ENCODE assay signal across 10 mouse cellular contexts in genomic region chr8:71679116-71679515, GRCm38 (mm10). TPM values are rescaled to one million over a fixed set of nuclear protein-coding genes. Genes with fewer than 3 reads are reported as not detected.
A peak's percentile ranks its signal among the peaks of the same experiment; 100 is the strongest.
DNase-seq lines count a peak whose midpoint lies in the region; ATAC-seq lines count a peak whose summit lies in the region.
"Had no signal": no experiment of that assay in that cellular context is flagged by ENCODE, and none has a peak within 500 bp of the region (broad histone marks: within the 10 kb centered on the region; RNA-seq: fewer than 3 reads in every experiment).

No protein-coding gene starts in this region.

- ATAC-seq in hindbrain, embryonic 11.5 days (ENCODE audit: low FRiP score) = no peak

- H3K4me1 ChIP-seq in heart, embryonic 10.5 days = peaks cover 42% of the 10 kb centered on the region
- H3K4me1 ChIP-seq in hindbrain, embryonic 11.5 days (replicated peaks; ENCODE audit: control insufficient read depth, insufficient read depth, low read length) = no peaks in the 10 kb centered on the region
- peaks cover 30% of the 10 kb centered on the region for H3K4me1 ChIP-seq in midbrain, embryonic 10.5 days

- no peaks in the 10 kb centered on the region for H3K36me3 ChIP-seq in heart, embryonic 10.5 days
- no peaks in the 10 kb centered on the region for H3K36me3 ChIP-seq in hindbrain, embryonic 11.5 days (ENCODE audit: control insufficient read depth, insufficient read depth, low read length)
- H3K36me3 ChIP-seq in midbrain, embryonic 10.5 days = no peaks in the 10 kb centered on the region

- no peak overlapping the region for H3K9ac ChIP-seq in hindbrain, embryonic 11.5 days (ENCODE audit: low read depth, low read length)
- H3K9ac ChIP-seq: liver, embryonic 14.5 days had no signal

- DNase-seq in heart, embryonic 10.5 days (ENCODE audit: low spot score) = no peak
- no peak for DNase-seq in heart, postnatal 4 days
- DNase-seq in cerebellum, adult 9-11 months = peak; percentile 61
- no peak for DNase-seq in hindbrain, embryonic 11.5 days (ENCODE audit: low spot score)
- no peak for DNase-seq in midbrain, embryonic 10.5 days (ENCODE audit: low spot score)
- no peak for DNase-seq in left cerebral cortex, postnatal 14 days (ENCODE audit: low spot score in 2 of 2)
- DNase-seq in embryo, embryonic 11 days = no peak
- no peak for DNase-seq in embryo, embryonic 10 days (ENCODE audit: low spot score)
- DNase-seq: retina, postnatal 1 day had no signal

- 0 out of 2 replicates have a peak overlapping the region, but pooled peaks have one; percentile 52 for H3K27ac ChIP-seq in heart, embryonic 10.5 days
- no peak overlapping the region for H3K27ac ChIP-seq in hindbrain, embryonic 11.5 days (ENCODE audit: low read depth, low read length)
- H3K27ac ChIP-seq in midbrain, embryonic 10.5 days (replicated peaks) = no peak overlapping the region
- H3K27ac ChIP-seq: liver, embryonic 14.5 days had no signal

- intact Hi-C loops in left cerebral cortex, postnatal 14 days (cut with DNase I) = no loop called here

- 0 out of 2 replicates have a peak, but pooled peaks cover 2% of the 10 kb centered on the region for H3K9me3 ChIP-seq in heart, embryonic 10.5 days
- no peaks in the 10 kb centered on the region for H3K9me3 ChIP-seq in hindbrain, embryonic 11.5 days (ENCODE audit: control insufficient read depth, low read length)
- 0 out of 2 replicates have a peak, but pooled peaks cover 5% of the 10 kb centered on the region for H3K9me3 ChIP-seq in midbrain, embryonic 10.5 days (replicated peaks)

- WGBS in heart, embryonic 10.5 days = 16% methylated on average over 16 of the region's 16 CpGs
- 9% methylated on average over 16 of the region's 16 CpGs for WGBS in hindbrain, embryonic 11.5 days
- WGBS in midbrain, embryonic 10.5 days = 13% methylated on average over 16 of the region's 16 CpGs

- H3K4me3 ChIP-seq in heart, embryonic 10.5 days = peak overlapping the region; percentile 55
- H3K4me3 ChIP-seq in hindbrain, embryonic 11.5 days (ENCODE audit: low read depth, low read length) = peak overlapping the region; percentile 12; the same call in 1 of the 2 replicates
- peak overlapping the region; percentile 47 for H3K4me3 ChIP-seq in midbrain, embryonic 10.5 days

- peak overlapping the region; percentile 24 for H3K4me2 ChIP-seq in hindbrain, embryonic 11.5 days (replicated peaks; ENCODE audit: low read depth, low read length)

- H3K27me3 ChIP-seq in heart, embryonic 10.5 days (ENCODE audit: insufficient read depth, poor library complexity, severe bottlenecking) = peaks cover 85% of the 10 kb centered on the region
- H3K27me3 ChIP-seq in hindbrain, embryonic 11.5 days (ENCODE audit: control insufficient read depth, insufficient read depth, low read length) = peaks cover 89% of the 10 kb centered on the region
- peaks cover 94% of the 10 kb centered on the region for H3K27me3 ChIP-seq in midbrain, embryonic 10.5 days (ENCODE audit: low read depth, poor library complexity, severe bottlenecking)

RNA-seq across cellular contexts. Expression of gene Jak3, which starts 3.0 kb away (rescaled TPM):
- 6.7 and 9.7 TPM in 2 replicates for polyA plus RNA-seq in heart, embryonic 10.5 days (2016; fragmentation: Nextera tagmentation; extraction: Ambion mirVana)
- total RNA-seq in heart, postnatal 4 days (2021) = 10 to 100 TPM; 15.8 TPM
- 0.99 and 1.4 TPM in 2 replicates for polyA plus RNA-seq in hindbrain, embryonic 11.5 days (2014; fragmentation: Nextera tagmentation; extraction: Ambion mirVana)
- 2.8 and 3.7 TPM in 2 replicates for polyA plus RNA-seq in midbrain, embryonic 10.5 days (2016; fragmentation: Nextera tagmentation; extraction: Ambion mirVana)
- 1 to 10 TPM; 5.6 to 6.4 TPM for total RNA-seq in left cerebral cortex, postnatal 14 days (2021)

RNA-seq across cellular contexts. Expression of gene Unc13a, which starts 7.6 kb away (rescaled TPM):
- polyA plus RNA-seq in heart, embryonic 10.5 days (2016; fragmentation: Nextera tagmentation; extraction: Ambion mirVana) = 0.31 and 0.48 TPM in 2 replicates
- total RNA-seq in heart, postnatal 4 days (2021) = 1 to 10 TPM; 1.3 to 1.4 TPM
- polyA plus RNA-seq in hindbrain, embryonic 11.5 days (2014; fragmentation: Nextera tagmentation; extraction: Ambion mirVana) = 7.3 and 9.1 TPM in 2 replicates
- polyA plus RNA-seq in midbrain, embryonic 10.5 days (2016; fragmentation: Nextera tagmentation; extraction: Ambion mirVana) = 4.6 and 8.1 TPM in 2 replicates
- total RNA-seq in left cerebral cortex, postnatal 14 days (2021) = 100 to 1,000 TPM; 299 to 337 TPM

RNA-seq across cellular contexts. Expression of gene Insl3, which starts 9.9 kb away (rescaled TPM):
- polyA plus RNA-seq in heart, embryonic 10.5 days (2016; fragmentation: Nextera tagmentation; extraction: Ambion mirVana) = 0.99 and 1.5 TPM in 2 replicates
- 1 to 10 TPM; 6.6 to 6.9 TPM for total RNA-seq in heart, postnatal 4 days (2021)
- 0.35 and 0.37 TPM in 2 replicates for polyA plus RNA-seq in hindbrain, embryonic 11.5 days (2014; fragmentation: Nextera tagmentation; extraction: Ambion mirVana)
- polyA plus RNA-seq in midbrain, embryonic 10.5 days (2016; fragmentation: Nextera tagmentation; extraction: Ambion mirVana) = 0.30 and 0.37 TPM in 2 replicates
- total RNA-seq in left cerebral cortex, postnatal 14 days (2021) = 1 to 10 TPM; 1.8 to 2.8 TPM

RNA-seq across cellular contexts. Expression of gene B3gnt3, which starts 22.5 kb away (rescaled TPM):
- 1.6 and 2.9 TPM in 2 replicates for polyA plus RNA-seq in heart, embryonic 10.5 days (2016; fragmentation: Nextera tagmentation; extraction: Ambion mirVana)
- total RNA-seq in heart, postnatal 4 days (2021) = 1 to 10 TPM; 7.5 to 7.6 TPM
- polyA plus RNA-seq in hindbrain, embryonic 11.5 days (2014; fragmentation: Nextera tagmentation; extraction: Ambion mirVana) = 0.36 and 0.45 TPM in 2 replicates
- polyA plus RNA-seq in midbrain, embryonic 10.5 days (2016; fragmentation: Nextera tagmentation; extraction: Ambion mirVana) = 0.67 and 0.89 TPM in 2 replicates
- under 1 TPM; 0.44 to 0.49 TPM for total RNA-seq in left cerebral cortex, postnatal 14 days (2021)

RNA-seq across cellular contexts. Expression of gene Fcho1, which starts 46.4 kb away (rescaled TPM):
- polyA plus RNA-seq in heart, embryonic 10.5 days (2016; fragmentation: Nextera tagmentation; extraction: Ambion mirVana) = 2.0 and 3.1 TPM in 2 replicates
- total RNA-seq in heart, postnatal 4 days (2021) = 1 to 10 TPM; 1.6 to 2.4 TPM
- 13.6 and 15.0 TPM in 2 replicates for polyA plus RNA-seq in hindbrain, embryonic 11.5 days (2014; fragmentation: Nextera tagmentation; extraction: Ambion mirVana)
- polyA plus RNA-seq in midbrain, embryonic 10.5 days (2016; fragmentation: Nextera tagmentation; extraction: Ambion mirVana) = 17.7 and 25.4 TPM in 2 replicates
- 100 to 1,000 TPM; 152 to 156 TPM for total RNA-seq in left cerebral cortex, postnatal 14 days (2021)
